Mouse (Mus musculus): Measurements from ENCODE around the gene BC067074. TPM values are rescaled to one million over a fixed set of nuclear protein-coding genes. Genes with fewer than 3 reads are reported as not detected.

BC067074 gene
- total RNA-seq, 2 experiments from 2014 or later: 2.0 to 3.1 TPM

DNA sequence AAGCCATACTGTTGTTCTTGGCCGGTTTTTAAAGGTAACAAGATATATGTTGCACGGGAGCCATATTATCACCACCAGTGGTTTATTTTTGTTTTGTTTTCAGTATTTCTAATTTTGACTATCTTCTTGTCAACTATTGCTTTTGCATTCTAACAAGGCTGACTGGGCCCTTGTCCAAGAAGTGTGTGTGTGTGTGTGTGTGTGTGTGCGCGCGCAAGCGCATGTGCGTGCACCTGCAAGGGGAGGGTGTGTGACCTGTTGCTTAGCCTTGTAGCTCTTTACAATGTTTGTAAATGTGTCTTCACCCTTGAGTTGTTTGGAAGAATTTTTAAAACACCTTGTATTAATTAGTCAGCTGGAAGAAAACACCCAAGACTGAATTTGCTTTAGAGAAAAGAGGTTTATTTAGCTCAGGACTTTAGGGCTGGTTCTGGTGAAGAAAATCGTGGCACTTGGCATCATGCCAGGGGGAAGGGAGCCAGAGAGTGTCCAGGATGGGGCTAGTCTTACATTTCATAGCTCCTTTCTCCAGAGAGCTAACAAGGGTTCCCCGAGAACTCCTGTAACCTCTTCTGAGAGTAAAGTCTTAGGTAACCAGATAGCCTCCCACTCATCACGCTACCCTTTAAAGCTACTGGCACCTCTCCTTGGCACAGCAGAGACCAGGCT lies 3.0 kb downstream of the BC067074 start:
- intact Hi-C loops (cut with DNase I; ENCODE audit: low total_unique reads): no loop called here
- peak; percentile 24 for DNase-seq

DNA sequence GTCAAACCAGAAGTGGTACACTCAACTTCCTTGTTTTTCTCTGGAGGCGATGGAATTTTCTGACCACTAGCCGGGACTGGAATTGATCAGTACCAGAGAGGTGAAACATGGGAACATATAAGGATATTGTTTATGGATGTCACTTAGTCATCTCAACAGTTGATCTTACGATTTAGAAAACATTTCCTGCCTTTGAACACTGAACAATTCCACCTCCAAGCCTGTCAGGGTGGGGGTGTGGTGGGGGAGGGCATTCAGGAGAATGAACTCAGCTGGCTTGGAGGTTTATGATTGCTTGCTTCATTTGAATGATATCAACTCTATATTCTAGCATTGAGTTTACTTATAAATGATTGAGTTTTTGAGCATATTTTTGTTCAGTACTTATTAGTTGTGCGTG lies 13.6 kb downstream of the BC067074 start:
- intact Hi-C loops (cut with DNase I; ENCODE audit: low total_unique reads): no loop called here
- DNase-seq: no peak

DNA sequence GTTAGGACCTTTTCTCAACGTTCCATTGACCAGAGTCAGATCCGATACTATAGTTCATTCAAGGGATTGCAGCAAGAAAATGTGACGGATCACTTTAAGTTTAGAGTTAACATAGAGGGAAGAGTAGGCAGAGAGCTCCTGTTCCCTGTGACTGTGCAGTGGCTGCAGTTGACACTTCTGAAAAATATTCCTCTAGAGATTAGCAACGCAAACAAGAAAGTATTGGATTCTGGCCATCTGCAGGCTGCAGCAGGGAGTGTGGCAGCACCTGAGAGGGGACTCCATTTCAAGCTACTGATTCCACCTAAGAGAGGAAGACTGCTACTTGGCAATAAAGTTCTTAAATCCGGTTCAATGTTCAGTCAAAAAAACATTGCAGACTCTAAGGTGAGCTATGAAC lies 26.6 kb downstream of the BC067074 start:
- intact Hi-C loops (cut with DNase I; ENCODE audit: low total_unique reads): no loop called here
- DNase-seq: no peak

DNA sequence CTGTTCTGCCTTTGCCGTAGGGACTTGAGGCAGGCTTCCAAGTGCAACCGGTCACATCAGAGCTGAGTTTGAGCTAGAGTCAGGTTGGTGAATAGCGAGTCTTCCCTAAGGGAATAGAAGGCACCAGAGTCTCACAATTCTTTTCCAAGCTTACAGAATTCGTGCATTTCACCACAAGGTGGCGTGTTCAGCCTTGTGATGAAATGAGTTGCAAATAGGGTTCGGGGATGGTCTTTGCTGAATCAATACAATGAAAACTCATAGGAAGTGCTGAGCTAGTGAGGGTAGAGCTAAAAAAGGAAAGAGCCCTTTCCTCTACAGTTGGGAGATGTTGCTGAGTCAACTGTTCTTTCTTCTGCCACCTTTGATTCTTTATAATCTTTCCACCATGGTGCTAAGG lies 29.0 kb downstream of the BC067074 start:
- DNase-seq: no peak
- intact Hi-C loops (cut with DNase I; ENCODE audit: low total_unique reads): loop anchor here (5.0 kb wide), 1 partner anchor 295 kb away; the partner anchor contains the start of gene Snx18

DNA sequence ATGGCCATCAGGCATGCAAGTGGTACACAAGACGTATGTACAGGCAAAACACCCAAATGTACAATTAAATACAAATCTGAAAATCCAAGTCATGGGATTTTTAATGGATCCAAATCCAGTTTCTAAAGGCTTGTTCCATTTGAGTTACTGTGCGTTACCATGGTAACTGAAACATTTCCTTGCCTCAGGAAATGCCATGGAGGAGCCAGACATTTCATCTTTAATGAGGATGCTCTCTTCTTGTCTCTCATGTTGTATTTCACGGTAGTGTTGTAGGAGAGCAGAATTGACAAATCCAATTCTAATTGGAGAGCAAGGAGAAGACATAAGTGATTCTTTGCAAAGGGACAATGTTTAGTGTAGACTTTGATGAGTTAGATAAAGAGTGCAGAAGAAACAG lies 31.3 kb downstream of the BC067074 start:
- intact Hi-C loops (cut with DNase I; ENCODE audit: low total_unique reads): loop anchor here (5.0 kb wide), 1 partner anchor 293 kb away; the partner anchor contains the start of gene Snx18
- DNase-seq: no peak

- no peak for DNase-seq
- intact Hi-C loops (cut with DNase I; ENCODE audit: low total_unique reads): no loop called here
Measured at GRCm38 (mm10) chr13:113325678-113326077, 32.7 kb downstream of the BC067074 start.

GRCm38 (mm10) chr13:113332256-113332655 lies 39.3 kb downstream of the BC067074 start:
- no peak for DNase-seq
- intact Hi-C loops (cut with DNase I; ENCODE audit: low total_unique reads): no loop called here

GRCm38 (mm10) chr13:113333374-113333773 lies 40.4 kb downstream of the BC067074 start:
- intact Hi-C loops (cut with DNase I; ENCODE audit: low total_unique reads): no loop called here
- no peak for DNase-seq

DNA sequence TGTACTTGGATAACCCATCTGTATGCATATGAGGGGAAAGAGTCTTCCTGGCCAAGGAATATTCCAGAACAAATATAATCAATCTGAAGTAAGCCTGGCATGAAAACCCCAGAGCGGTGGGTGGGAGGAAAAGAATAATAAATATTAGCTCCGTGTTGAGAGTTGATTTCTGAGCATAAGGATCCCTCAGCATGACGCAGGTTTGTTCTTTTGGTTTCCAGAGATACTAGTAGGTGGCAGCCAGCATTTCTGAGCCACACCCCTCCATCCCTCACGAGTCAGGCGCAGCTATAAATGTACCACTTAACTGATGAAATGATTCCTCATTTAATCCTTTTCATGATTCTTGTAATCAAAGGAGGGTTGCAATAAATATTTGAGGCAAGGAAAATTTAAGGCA lies 41.0 kb downstream of the BC067074 start:
- no peak for DNase-seq
- intact Hi-C loops (cut with DNase I; ENCODE audit: low total_unique reads): no loop called here

DNA sequence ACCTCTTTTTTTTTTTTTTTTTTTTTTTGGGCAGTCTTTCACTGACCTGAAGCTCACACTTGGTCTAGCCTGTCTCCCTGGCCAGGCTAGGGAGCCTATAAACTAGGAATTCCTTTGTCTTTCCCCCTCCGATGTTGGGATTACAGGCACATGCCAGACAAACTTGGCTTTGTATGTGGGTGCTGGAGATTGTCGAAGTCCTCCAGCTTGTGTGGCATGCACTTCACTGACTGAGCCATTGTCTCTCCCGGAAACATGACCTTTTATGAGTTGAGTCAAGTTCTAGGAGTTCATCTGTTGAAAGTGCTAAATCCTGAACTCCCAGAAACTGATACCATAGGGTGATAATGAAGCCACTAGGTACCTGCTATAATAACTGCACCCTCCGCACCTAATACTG lies 41.8 kb downstream of the BC067074 start:
- intact Hi-C loops (cut with DNase I; ENCODE audit: low total_unique reads): loop anchor here (5.0 kb wide), 1 partner anchor 283 kb away; the partner anchor contains the start of gene Snx18
- no peak for DNase-seq

DNA sequence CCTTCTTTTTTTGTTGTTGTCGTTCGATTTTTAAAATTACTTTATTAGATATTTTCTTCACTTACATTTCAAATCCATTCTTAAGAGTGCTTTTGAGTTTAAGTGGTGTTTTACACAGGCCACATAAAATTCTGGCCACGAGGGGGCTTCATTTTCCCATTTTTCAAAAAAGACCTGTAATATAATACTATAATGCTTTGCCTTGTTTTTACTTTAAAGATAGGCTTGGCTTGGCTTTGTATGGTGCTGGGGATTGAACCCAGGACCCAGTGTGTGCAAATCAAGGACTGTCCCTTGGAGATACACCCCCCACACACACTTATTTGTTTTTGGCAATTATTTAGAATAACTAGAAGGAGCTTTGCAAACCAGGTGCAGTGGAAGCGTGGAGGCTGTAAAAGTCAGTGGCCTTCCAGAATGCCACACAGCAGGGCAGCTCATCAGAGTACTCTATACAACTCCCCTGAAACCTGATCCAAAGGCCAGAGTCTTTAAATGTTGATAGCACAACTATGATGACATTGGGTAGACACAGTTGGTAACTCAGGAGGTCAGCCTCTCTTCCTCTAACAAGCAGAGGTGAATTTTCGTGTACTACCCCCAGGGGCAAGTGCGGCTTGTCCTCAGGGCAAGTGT lies 44.4 kb downstream of the BC067074 start:
- intact Hi-C loops (cut with DNase I; ENCODE audit: low total_unique reads): loop anchor here (5.0 kb wide), 1 partner anchor 280 kb away; the partner anchor contains the start of gene Snx18

DNA sequence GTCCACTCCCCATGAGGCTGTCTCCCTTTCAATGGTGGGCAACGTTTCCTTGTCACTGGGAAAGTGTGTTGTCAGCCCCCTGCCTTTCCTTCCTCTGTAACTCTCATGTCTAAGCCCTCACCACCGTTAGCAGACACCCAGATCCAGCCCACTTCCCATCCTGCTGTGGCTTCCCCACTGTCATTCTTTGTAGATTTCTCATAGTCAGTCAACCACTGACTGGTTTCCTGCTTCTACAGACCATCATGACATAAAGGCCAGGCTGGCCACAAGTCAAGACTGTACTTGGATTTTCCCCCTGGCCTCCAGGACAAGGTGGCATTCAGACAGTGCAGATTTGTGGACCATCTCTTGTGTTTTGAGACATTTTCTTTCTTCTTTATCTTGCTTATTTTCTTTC lies 47.7 kb downstream of the BC067074 start:
- intact Hi-C loops (cut with DNase I; ENCODE audit: low total_unique reads): no loop called here
- DNase-seq: no peak

More for the DNA sequence above, 44.4 kb downstream of the BC067074 start:
- DNase-seq: peak; percentile 38

DNA sequence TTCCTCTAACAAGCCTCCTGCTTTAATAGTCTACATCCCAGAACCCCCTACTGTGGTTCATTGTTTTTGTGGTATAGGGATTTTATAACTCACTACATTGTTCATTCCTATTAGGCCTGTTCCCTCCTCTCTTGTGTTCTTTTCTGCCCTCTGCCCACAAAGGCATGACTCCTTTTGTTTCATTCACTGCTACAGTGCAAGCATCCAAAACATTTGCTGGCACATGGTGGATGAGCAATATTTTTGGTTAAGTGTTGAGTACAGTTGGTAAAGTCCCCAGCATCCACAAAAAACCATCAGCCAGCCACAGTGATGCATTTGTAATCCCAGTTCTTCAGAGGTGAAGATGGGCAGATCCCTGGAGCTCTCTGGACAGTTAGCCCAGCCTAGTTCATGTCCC lies 48.2 kb downstream of the BC067074 start:
- DNase-seq: no peak
- intact Hi-C loops (cut with DNase I; ENCODE audit: low total_unique reads): no loop called here

- intact Hi-C loops (cut with DNase I; ENCODE audit: low total_unique reads): no loop called here
Measured at GRCm38 (mm10) chr13:113342355-113342919, 49.5 kb downstream of the BC067074 start.

GRCm38 (mm10) chr13:113350743-113351430 lies 57.9 kb downstream of the BC067074 start:
- intact Hi-C loops (cut with DNase I; ENCODE audit: low total_unique reads): no loop called here
- no peak for DNase-seq

More at GRCm38 (mm10) chr13:113342355-113342919, 49.5 kb downstream of the BC067074 start:
- DNase-seq: no peak

DNA sequence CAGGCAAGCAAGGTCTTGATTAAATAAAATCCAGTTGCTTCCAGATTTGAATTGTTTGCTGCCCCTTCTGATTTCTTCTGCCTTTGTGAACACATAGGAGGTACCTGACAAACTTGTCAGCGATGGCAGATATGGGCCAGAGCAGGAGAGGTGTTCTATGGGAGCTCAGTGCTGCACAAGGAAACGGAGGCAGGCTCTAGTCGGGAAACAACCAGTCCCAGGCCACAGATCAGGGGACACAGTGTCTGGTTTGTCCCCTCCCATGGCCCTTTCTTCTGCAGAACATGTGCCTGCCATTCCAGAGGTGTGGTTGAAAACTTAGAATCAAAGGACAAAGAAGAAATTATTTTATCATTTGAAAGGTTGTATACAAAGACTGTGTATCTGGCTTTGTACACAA lies 60.6 kb downstream of the BC067074 start:
- intact Hi-C loops (cut with DNase I; ENCODE audit: low total_unique reads): no loop called here

DNA sequence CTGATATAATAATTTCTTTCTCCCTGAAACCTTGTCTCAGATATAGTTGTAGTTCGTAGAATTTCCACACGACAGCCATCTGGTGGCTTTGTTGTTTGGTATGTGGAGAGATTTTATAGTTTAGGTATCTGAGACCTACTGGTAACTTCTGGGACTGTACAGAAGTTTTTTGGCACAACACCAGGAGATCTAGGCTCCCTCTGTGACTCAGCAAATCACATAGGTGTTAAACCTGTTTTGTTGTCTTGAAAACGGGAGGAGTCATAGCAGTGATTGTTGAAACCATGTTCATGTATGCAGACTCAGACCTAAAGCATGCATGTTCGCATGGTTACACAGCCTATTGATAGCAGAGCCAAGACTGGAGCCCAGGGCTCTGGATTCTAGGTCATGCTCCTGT lies 61.0 kb downstream of the BC067074 start:
- intact Hi-C loops (cut with DNase I; ENCODE audit: low total_unique reads): no loop called here
- DNase-seq: no peak

More for the DNA sequence above, 60.6 kb downstream of the BC067074 start:
- DNase-seq: no peak

DNA sequence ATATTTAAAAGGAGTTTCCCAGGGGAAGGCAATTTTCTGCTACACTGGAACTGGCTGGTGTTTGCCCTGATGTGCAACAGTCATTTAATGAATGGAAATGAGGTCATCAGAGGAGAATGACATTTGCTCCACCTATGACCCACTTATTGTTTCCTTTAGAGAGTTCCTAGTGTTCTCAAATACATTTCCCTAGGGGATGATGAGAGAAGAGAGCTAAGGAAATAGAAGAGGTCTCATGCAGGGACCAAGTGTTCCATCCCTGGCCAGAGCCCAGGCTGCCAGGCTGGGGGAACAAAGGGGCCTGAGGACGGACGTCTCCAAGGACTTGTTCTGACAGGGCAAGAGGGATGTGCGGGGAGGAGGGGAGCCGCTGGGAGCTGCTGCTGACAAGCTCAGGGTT lies 62.1 kb downstream of the BC067074 start:
- intact Hi-C loops (cut with DNase I; ENCODE audit: low total_unique reads): no loop called here
- peak; percentile 38 for DNase-seq

GRCm38 (mm10) chr13:113357438-113358144 lies 64.6 kb downstream of the BC067074 start:
- intact Hi-C loops (cut with DNase I; ENCODE audit: low total_unique reads): no loop called here
- no peak for DNase-seq

GRCm38 (mm10) chr13:113359676-113360075 lies 66.7 kb downstream of the BC067074 start:
- no peak for DNase-seq
- intact Hi-C loops (cut with DNase I; ENCODE audit: low total_unique reads): no loop called here
